Mouse (Mus musculus) megakaryocyte progenitor cell, adult 5-6 weeks (primary cell): Measurements from ENCODE around the gene Zbtb9. TPM values are rescaled to one million over a fixed set of nuclear protein-coding genes. Genes with fewer than 3 reads are reported as not detected.
"Not testable (repeated sequence)": the region's sequence is repeated elsewhere in the genome, so short reads cannot be mapped to it uniquely, and the experiment has no call there.

Source experiments
- ATAC-seq: replicated peaks from 2 replicates; pipeline ENCODE4 v1.8.0; 2016; ENCODE audit warnings: mild to moderate bottlenecking, moderate TSS enrichment, inconsistent platforms; ENCODE audit not compliant: poor library complexity
- total RNA-seq, 2 experiments: library from RNA; stranded (forward) in 1 of 2; stranded (reverse) in 1 of 2; fragments of 157-497, 149-512 nt in 1 of 2; fragments of 200-1000 nt in 1 of 2; gene quantifications; 2 replicates each; pipeline versions ENCODE4 v1.2.3 to v1.2.4; 2015 to 2017

Zbtb9 gene
- 2.9 and 5.3 TPM in 2 replicates for total RNA-seq (2015)
- total RNA-seq (2017) = 16.3 and 22.1 TPM in 2 replicates

DNA sequence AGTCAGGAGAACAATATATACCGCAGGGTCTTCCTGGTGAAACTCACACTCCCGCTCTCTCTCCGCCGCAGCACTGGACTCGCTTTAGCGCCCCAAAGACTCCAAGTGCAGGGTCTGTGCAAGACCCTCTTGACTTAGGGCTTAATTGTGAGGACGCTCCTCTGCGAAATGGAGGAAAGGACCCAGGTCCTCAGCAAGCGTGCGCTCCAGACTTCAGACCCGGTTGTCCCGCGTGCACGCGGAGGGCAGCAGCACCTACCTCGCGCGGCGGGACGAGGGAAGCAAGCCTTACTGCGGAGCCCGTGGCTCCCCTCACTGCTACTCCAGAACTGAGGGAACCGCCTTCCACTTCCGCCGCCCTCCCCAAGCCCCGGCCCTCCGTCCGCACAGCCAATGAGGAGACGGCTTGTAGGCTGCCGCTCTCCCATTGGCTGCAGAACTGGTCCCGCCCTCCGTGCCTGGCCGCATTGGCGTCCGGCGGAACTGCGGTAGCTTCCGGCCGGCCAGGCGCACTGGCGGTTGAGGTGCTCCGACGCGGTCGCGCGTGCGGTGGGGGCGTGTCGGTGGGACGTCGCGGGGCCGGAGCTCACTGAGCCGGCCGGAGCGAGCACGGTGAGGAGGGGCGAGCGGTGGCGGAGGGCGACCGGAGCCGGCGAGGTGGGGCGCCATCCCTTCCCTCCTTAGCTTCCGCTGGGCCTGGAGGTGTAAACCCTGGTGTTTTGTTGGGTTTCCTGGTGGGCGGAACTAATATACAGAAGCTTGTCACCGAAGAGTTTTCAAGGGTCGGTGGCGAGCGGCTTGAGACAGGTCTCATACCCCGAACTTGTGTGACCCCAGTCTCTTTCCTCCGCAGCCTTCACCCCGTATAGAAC is at the start of gene Zbtb9:
Zbtb9 (plus strand) TSS at position 465 of the 872 bp plus-strand sequence.
- peak; percentile 97 for ATAC-seq

DNA sequence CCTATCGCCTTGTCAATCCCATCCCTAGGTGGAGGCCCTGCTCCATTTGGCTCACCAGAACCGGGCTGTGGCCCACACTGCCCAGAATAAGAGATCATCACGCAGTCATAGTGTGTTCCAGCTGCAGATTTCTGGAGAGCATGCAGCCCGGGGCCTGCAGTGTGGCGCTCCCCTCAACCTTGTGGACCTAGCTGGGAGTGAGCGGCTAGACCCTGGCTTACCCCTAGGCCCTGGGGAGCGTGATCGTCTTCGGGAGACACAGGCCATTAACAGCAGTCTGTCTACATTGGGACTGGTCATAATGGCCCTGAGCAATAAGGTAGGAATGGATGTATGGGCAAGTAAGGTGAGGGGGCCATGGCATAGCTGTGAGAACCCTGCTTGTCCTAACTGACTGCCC is 47.6 kb upstream of the Zbtb9 start:
- not testable (repeated sequence) for ATAC-seq

DNA sequence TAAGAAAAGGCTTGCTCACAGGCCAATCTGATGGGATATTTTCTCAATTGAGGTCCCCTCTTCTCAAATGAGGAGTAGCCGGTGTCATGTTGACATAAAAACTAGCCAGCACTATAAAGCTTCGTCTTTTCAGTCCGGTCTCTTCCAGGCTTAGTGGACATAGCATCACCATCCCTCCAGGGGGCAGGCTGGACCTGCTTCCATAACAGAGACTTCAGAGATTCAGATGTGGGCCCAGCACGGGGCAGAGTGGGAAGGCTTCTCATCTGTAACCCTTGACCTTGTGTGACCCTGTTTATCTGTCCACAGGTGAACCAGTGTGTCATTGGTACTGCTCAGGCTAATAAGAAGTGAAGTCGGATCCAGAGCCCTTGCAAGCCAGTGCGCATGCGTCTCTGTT is 41.2 kb upstream of the Zbtb9 start:
- ATAC-seq = peak; percentile 42

DNA sequence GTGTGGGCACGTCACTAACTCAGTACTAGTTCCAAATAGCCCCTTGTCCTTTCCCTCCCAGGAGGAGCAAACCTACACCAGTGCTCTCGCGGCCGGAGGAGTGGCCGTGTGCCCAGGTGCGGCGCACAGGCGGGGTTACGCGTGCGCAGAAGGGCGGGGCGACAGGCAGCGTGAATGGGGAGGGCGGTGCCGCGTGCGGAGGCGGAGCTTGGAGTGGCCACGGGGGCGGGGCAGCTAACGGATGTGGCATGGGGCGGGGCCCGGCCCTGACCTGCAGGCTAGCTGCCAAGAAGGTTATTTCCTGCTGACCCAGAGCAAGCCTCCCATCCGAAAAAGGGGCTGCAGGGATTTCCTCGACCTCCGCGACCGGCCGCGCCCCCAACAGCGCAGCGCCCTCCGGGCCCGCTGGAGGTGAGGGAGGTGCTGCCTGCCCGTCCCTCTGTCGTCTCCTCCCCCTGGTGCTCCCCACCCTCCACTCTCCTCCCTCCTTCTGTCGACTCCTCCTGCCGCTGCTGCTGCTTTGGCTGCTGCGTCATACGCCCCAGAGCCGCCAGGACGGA is 40.0 kb upstream of the Zbtb9 start, which contains the start of gene Phf1:
Phf1 (plus strand) TSS at position 214 of the 560 bp plus-strand sequence.
- peak; percentile 93 for ATAC-seq

DNA sequence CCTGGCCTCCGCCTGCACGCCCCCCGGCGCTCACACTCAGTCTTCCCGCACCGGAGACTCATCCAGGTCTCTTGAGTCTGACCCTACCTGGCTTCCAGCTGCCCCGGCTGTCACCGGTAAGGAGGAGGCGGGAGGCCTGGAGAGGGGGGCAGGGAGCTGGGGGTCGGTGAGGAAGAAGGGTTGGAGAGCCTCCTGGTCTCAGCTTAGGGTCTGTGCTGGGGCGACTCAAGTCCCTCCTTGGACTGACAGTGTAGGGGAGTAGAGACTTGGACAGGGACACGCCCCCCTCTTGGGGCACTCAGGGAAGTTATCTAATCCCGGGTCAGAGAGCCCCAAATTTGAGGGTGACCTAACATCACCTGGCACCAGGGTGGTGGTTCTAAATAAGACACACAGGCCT is 39.5 kb upstream of the Zbtb9 start:
- ATAC-seq = no peak

DNA sequence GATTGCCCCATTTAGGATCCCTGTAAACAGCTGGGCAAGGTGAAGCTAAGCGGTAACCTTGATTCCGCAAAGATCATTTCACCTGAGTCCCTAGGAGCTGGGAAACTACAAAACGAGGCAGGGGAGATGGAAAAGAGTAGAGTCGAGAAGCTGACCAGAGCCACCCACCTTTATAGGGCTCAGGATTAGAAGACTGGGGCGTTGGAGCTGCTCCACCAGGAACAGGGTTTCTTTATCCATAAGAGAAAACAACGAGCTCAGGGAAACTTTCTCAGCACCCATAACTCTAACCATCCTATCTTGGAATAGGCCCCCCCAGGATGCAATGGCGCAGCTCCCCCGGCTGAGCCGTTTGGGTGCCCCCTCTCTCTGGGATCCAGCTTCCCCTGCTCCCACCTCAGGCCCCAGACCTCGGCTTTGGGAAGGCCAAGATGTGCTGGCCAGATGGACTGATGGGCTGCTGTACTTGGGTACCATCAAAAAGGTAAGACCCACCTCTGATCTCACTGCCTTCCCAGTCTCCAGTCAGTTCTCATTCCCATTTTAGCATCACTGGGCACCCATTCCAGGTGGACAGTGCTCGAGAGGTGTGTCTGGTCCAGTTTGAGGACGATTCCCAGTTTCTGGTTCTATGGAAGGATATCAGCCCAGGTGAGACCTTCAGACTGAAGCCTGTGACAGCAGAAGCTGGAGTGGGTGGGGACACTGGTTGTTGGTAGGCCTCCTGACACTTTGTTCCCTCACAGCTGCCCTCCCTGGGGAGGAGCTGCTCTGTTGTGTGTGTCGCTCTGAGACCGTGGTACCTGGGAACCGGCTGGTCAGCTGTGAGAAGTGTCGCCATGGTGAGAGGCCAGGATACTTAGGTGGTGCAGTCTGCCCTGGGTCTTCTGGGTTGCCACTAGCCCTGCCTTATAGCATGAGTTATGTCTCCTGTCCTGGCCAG is 38.8 kb upstream of the Zbtb9 start:
- no peak for ATAC-seq

DNA sequence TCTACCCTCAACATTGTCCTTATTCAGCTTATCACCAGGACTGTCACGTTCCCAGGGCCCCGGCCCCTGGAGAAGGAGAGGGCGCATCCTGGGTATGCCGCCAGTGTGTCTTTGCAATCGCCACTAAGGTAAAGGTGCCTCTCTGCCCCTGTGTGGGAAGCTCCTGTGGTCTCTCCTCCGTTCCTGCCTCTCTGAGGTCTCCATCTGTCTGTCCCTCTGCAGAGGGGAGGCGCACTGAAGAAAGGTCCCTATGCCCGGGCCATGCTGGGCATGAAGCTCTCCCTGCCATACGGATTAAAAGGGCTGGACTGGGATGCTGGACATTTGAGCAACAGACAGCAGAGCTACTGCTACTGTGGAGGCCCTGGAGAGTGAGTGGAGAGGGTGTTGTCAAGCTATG is 37.9 kb upstream of the Zbtb9 start:
- ATAC-seq = no peak

DNA sequence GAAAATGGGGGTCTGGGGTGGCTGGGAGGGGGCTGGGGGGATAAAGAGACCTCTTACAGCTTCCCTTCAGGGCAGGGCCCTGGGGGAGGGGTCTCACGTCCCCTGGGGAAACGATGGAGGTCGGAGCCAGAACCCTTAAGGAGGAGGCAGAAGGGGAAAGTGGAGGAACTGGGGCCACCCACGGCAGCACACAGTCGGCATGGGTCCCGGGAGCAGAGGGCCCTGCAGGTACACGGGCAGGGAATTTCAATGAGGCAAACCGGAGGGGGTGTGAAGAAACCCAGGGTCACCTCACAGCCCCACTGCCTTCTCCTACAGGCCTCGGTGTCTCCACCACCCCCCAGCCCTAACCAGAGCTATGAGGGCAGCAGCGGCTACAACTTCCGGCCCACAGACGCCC is 36.5 kb upstream of the Zbtb9 start:
- no peak for ATAC-seq

DNA sequence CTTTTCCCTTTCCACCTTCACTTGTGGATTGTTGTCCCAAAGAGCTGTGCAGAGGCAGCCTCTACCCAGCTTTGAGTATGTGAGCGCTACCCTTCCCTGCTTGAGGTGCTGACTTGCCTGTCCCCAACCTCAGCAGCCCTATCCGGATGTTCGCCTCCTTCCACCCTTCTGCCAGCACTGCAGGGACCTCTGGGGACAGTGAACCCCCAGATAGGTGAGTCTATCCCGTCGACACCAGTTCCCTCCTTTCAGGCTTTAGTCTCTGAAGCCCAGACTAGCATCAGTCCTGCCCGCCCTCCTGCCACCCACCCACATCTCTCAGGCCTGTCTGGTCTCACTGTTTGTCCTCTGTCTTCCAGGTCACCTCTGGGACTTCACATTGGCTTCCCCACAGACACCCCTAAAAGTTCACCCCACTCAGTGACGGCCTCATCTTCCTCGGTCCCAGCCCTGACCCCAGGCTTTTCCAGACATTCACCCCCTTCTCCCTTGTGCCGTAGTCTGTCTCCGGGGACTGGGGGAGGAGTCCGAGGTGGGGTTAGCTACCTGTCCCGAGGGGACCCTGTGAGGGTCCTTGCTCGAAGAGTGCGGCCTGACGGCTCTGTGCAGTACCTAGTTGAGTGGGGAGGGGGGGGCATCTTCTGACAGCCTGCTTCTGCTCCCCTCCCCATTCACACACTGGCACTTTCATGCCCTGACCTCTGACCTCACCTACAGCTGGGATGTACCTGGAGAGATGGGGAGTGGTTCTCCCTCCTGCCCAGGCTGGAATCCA is 35.9 kb upstream of the Zbtb9 start:
- ATAC-seq = no peak

DNA sequence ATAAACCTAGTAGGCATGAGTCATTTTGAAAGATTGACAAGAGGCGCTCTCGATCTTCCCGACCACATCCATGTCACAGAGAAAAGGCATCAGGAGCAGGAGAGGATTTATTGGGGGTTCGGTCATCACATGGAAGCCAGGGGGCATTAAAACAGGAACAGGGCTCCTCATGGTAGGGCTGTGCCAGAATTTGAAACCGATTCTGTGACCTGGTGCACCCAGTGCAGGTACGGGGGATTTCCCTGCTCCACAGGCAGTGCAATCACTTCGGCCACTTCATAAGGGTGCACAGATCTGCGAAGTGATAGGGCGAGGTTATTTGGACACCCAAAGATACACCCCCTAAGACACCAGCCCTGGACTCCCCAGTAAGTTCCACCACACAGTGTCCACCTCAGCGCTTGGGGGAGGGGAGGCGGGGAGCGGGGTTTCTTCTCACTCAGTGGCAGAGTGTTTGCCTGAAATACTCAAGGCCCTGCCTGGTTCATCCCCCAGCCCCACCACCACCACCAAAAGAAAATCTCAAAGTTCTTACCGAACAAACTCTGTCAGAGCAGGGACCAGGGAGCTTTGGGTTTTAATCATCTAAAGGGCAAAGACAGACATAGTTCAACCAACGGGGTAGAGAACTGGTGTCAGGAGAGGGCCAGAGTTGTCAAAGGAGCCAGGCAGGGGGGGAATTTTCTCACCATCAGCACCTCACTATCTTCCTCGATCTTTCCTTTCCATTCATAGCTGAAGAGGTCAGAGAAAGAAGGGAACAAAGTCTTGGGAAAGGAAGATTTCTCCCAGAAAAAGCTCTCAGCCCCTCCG is 34.9 kb upstream of the Zbtb9 start:
- no peak for ATAC-seq

DNA sequence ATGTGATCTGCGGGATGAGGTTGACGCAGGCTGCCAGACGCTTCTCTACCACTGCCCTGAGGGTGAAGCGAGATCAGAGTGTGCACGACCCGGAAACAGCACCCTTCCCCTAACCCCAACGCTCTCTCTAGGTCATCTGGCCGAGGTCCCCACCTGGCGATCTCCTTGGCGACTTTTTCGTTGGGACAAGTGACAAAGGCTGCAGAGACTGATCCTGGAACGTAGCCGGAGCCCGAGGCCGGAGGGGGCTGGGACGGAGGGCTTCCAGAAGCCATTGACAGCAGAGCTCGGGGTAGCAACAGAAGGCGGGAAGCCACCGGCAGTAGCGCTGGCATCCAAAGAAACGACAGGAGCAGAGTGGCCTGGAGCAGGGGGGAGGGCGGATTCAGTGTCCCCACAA is 34.2 kb upstream of the Zbtb9 start:
- ATAC-seq = no peak

DNA sequence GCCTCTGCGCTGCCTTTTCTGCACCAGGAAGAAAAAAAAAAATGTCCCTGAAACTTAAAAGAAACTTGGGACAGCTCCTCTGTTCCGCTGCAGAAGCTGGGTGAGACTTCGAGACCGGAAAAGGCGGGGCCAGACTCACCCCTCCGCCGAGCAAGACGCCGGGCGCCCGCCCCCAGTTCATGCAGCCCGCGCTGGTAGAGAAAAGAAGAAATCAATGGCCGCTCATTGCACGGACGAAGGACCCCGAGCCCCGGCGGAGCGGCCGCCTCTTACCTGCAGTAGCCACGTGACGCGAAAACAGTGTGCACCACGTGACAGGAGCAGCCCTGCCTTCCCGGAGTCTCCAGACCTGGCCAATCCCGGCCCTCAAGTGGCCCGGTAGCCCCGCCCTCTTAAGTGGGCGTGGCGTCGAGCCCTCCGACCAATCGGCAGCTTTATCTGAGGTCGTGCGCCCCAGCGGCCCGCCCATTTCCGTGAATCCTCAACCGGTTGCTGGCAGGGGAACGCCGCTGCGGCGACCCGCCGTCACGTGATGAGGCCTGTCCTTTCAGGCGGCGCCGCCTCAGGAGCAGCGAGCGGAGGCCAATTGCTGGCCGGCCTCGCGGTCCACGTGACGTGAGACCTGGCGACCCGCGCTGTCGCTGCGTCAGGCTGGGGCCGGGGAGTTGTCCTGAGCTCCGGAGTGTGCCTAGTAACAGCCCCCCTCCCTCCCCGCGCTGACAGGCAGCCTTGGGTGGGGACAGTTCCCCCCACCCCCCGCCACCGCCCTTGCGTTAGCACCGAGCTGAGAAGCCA is 33.6 kb upstream of the Zbtb9 start, which contains the start of gene Cuta:
Cuta (minus strand) TSS at position 392 of the 795 bp plus-strand sequence.
- peak; percentile 88 for ATAC-seq

DNA sequence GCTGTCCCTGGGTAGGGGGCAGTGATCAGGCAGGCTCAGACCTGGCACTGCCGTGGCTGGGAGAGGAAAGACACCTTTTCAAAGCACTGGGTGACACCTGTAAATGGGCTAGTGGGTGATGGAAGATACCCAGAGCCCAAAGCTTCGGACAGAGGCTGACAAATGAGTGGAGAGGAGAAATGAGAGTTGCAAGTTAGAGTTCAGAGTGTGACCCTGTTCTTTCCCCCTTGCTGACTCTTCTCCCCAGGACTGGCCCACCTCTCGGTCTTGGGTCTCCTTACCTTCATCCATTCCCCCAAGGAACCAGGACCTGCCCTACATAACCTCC is 33.0 kb upstream of the Zbtb9 start:
- no peak for ATAC-seq

DNA sequence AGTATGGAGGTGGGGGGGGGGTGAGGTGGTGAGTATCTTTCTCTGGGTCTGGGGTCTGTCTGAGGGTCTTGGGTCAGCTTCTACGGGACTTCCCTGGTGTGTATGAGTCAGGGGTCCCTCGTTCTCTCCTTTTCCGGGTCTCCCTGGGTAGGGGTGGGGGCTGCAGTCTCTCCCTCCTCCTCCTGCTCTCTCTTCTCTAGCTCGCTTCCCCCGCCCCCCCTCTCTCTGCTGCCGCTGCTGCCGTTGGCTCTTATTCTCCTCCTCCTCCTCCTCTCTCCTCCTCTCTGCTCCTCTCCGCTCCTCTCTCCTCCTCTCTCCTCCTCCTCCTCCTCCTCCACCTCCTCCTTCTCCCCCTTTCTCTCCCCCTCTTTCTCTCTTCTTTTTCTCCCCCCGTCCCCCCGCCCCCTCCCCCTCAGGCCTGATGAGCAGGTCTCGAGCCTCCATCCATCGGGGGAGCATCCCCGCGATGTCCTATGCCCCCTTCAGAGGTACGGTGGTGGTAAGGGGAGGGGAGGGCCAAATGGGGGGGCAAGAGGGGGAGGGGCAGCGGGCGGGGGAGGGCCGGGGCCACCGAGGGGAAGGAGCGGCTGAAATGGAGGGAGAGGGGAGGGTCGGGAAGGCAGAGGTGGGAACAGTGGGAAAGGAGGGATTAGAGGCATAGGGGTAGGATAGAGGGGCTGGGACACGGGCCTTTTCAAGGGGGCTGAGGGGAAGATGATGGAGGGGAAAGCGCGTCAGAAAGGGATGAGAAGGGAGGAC is 31.8 kb upstream of the Zbtb9 start, which contains the start of gene Syngap1:
Syngap1 (plus strand) TSS at position 223 of the 759 bp plus-strand sequence.
- ATAC-seq = no peak

DNA sequence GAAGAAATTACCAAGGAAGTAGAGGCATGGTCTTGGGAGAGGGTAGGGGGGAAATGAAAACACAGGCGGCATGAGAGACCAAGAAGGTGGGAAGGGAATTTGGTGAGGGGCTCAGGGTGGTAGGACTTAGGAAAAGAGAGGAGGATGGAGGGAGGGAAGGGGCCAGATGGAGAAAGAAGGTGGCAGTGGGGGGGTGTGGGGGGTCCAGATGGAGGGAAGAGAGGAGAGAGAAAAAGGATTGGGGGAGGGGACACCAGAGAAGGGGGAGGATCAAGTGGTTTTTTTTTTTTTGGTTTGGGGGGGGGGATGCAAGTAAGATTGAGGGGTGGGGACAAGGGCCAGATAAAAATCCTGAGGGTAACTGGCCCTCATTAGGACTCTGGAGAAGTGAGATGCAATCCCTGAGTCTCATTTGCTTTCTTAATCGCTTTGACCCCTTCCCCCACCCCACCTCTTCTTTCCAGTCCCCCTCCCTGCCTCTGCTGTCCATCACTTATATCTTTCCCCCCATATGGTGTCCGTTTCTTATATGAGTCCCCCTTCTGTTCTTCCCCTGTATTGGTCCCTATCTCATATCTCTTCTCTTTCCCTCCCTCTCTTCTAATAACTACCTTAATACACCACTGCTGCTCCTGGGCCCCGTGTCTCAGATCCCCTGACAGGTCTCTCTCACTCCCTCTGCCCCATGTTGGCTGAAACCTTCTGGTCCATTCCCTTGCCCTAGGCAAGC is 31.0 kb upstream of the Zbtb9 start:
- ATAC-seq = no peak

DNA sequence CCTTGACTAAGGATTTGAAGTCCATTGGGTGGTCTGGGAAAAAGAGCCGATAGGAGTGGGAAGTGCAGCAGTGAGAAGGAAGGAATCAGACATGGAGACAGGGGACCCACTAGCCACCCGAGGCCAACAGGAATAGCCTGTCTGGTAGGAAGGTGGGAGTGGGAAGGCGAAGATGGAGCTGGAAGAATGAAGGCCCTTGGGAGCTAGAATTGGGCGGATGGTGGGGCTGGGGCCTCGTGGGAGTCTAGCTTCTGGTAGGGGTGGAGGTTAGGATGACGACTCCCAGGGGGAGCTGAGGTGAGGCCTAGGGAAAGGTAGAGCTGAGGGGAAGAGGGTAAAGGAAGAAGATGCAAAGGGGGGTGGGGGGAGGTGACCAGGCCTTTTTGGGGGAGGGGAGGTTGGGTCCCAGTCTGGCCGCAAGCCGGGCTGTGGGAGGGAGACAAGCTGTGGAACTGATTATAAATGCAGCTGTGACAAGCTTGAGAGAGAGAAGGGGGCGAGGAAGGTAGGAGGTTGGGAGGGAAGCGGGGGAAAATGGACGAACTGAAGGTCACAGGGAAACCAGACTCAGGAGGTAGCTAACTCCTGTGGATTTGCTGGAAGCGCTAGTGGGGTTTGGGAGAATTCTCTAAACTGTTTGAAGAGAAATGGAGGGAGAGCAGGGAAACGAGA is 27.0 kb upstream of the Zbtb9 start:
- ATAC-seq = no peak

DNA sequence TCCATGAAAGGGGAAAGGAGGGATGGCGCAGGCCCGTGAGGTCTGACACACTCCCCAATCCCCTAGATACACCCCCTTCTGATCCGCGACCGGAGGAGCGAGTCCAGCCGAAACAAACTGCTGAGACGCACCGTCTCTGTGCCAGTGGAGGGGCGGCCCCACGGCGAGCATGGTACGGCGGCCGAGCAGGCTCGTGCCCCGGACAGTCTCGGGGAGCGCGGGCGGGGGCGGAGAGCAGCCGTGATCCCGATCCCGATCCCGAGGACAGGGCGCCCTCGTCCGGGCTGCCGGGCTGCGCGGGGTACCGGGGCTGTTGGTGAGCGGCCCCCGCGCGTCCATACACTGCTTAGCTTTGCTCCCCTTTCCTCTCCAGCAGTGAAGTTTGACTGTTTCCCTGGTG is 26.4 kb upstream of the Zbtb9 start:
- ATAC-seq = peak; percentile 45
